Mouse (Mus musculus) CH12.LX (cell line): ENCODE results near the gene Spats2. TPM values are rescaled to one million over a fixed set of nuclear protein-coding genes. Genes with fewer than 3 reads are reported as not detected.
A peak's percentile ranks its signal among the peaks of the same experiment; 100 is the strongest.

ENCODE experiments used
- DNase-seq: peaks from one replicate; pipeline ENCODE4 v3.0.0-alpha.2; 2013; ENCODE audit errors: extremely low read depth
- H3K27ac ChIP-seq: 2 replicates; pipeline ENCODE4 v1.5.1; 2012; ENCODE audit warnings: low read depth, mild to moderate bottlenecking, control low read depth, moderate library complexity; ENCODE audit not compliant: insufficient read depth
- H3K27me3 ChIP-seq: replicated peaks from 2 replicates; pipeline ENCODE3; 2012; ENCODE audit warnings: inconsistent platforms
- H3K36me3 ChIP-seq, 2 experiments: replicated peaks in 1 of 2; 2 replicates each; pipeline versions ENCODE3 to v1.6.1; 2012; ENCODE audit warnings: inconsistent platforms in 1 of 2, low read length in 1 of 2, mild to moderate bottlenecking in 1 of 2, mixed read lengths in 1 of 2, moderate library complexity in 1 of 2; ENCODE audit not compliant: control insufficient read depth in 1 of 2, insufficient read depth in 1 of 2
- H3K4me1 ChIP-seq, 2 experiments: 2 replicates each; pipeline ENCODE4 v1.6.1; 2012; ENCODE audit warnings: inconsistent platforms in 1 of 2, moderate library complexity in 1 of 2; ENCODE audit not compliant: insufficient read depth in 2 of 2, control insufficient read depth in 1 of 2
- H3K4me2 ChIP-seq: 2 replicates; pipeline ENCODE4 v1.6.1; 2012; ENCODE audit warnings: low read depth, mild to moderate bottlenecking, control low read depth; ENCODE audit not compliant: poor library complexity, insufficient read depth, severe bottlenecking
- H3K4me3 ChIP-seq, 3 experiments: fragments of 150-350 bp in 1 of 3; sonication (generic) in 1 of 3; replicated peaks in 1 of 3; 2 replicates each; pipeline versions ENCODE3 to v1.5.1; 2011 to 2012; ENCODE audit warnings: low read depth in 2 of 3, low read length in 2 of 3, mild to moderate bottlenecking in 2 of 3, moderate library complexity in 2 of 3, control low read depth in 1 of 3, improper control_type of control experiment in 1 of 3, inconsistent platforms in 1 of 3, mixed read lengths in 1 of 3; ENCODE audit not compliant: poor library complexity in 1 of 3
- H3K79me2 ChIP-seq: replicated peaks from 2 replicates; pipeline ENCODE4 v1.6.1; 2012; ENCODE audit warnings: mild to moderate bottlenecking, moderate library complexity; ENCODE audit not compliant: control insufficient read depth, poor library complexity, insufficient read depth, severe bottlenecking; ENCODE audit errors: extremely low read depth
- H3K9ac ChIP-seq: 2 replicates; pipeline ENCODE4 v1.6.1; 2012; ENCODE audit warnings: low read depth, mild to moderate bottlenecking, control low read depth, moderate library complexity; ENCODE audit not compliant: insufficient read depth
- H3K9me3 ChIP-seq: replicated peaks from 2 replicates; pipeline ENCODE3; 2012; ENCODE audit warnings: low read length, inconsistent platforms, mixed read lengths
- BHLHE40 ChIP-seq: IDR thresholded peaks from 2 replicates; pipeline ENCODE4 v1.6.1; 2011; ENCODE audit warnings: mild to moderate bottlenecking, low read depth, low read length, improper control_type of control experiment
- CHD2 ChIP-seq: IDR thresholded peaks from 2 replicates; pipeline ENCODE4 v1.6.1; 2011; ENCODE audit warnings: low read length, improper control_type of control experiment
- E2F4 ChIP-seq: IDR thresholded peaks from 2 replicates; pipeline ENCODE4 v1.6.1; 2011; ENCODE audit warnings: low read depth, low read length, improper control_type of control experiment; ENCODE audit not compliant: insufficient replicate concordance
- ELF1 ChIP-seq: IDR thresholded peaks from 2 replicates; pipeline ENCODE4 v1.6.1; 2014; ENCODE audit warnings: low read depth, mild to moderate bottlenecking, inconsistent platforms, low read length, improper control_type of control experiment
- EP300 ChIP-seq: IDR thresholded peaks from 2 replicates; pipeline ENCODE4 v1.6.1; 2011; ENCODE audit warnings: low read length, improper control_type of control experiment
- ETS1 ChIP-seq: conservative IDR thresholded peaks from 2 replicates; pipeline ENCODE4 v1.6.1; 2012; ENCODE audit warnings: low read depth, mild to moderate bottlenecking, inconsistent platforms, low read length, improper control_type of control experiment, moderate library complexity
- GABPA ChIP-seq: IDR thresholded peaks from 2 replicates; pipeline ENCODE4 v1.6.1; 2012; ENCODE audit warnings: low read depth, low read length, improper control_type of control experiment, inconsistent platforms; ENCODE audit not compliant: insufficient replicate concordance
- HCFC1 ChIP-seq: IDR thresholded peaks from 2 replicates; pipeline ENCODE4 v1.6.1; 2012; ENCODE audit warnings: low read depth, mild to moderate bottlenecking, inconsistent platforms, low read length, improper control_type of control experiment
- IRF4 ChIP-seq: IDR thresholded peaks from 2 replicates; pipeline ENCODE4 v1.6.1; 2014; ENCODE audit warnings: low read depth, mild to moderate bottlenecking, inconsistent platforms, low read length, improper control_type of control experiment
- JUN ChIP-seq: IDR thresholded peaks from 2 replicates; pipeline ENCODE4 v1.6.1; 2011; ENCODE audit warnings: low read depth, mild to moderate bottlenecking, low read length, improper control_type of control experiment, moderate library complexity; ENCODE audit not compliant: insufficient read depth
- JUND ChIP-seq: conservative IDR thresholded peaks from 2 replicates; pipeline ENCODE4 v1.6.1; 2011; ENCODE audit warnings: low read depth, low read length, improper control_type of control experiment
- KAT2A ChIP-seq: IDR thresholded peaks from 2 replicates; pipeline ENCODE4 v1.6.1; 2012; ENCODE audit warnings: low read length, improper control_type of control experiment, inconsistent platforms; ENCODE audit not compliant: insufficient replicate concordance
- MAFK ChIP-seq: IDR thresholded peaks from 2 replicates; pipeline ENCODE4 v1.6.1; 2011; ENCODE audit warnings: low read length, improper control_type of control experiment; ENCODE audit not compliant: insufficient replicate concordance
- MAX ChIP-seq: IDR thresholded peaks from 2 replicates; pipeline ENCODE4 v1.6.1; 2011; ENCODE audit warnings: low read length, improper control_type of control experiment
- MAZ ChIP-seq: IDR thresholded peaks from 2 replicates; pipeline ENCODE4 v1.6.1; 2012; ENCODE audit warnings: low read depth, mild to moderate bottlenecking, inconsistent platforms, low read length, improper control_type of control experiment, moderate library complexity
- NRF1 ChIP-seq: IDR thresholded peaks from 2 replicates; pipeline ENCODE4 v1.6.1; 2014; ENCODE audit warnings: low read depth, mild to moderate bottlenecking, inconsistent platforms, low read length, improper control_type of control experiment, moderate library complexity
- POLR2A ChIP-seq: IDR thresholded peaks from 2 replicates; pipeline ENCODE4 v1.6.1; 2011; ENCODE audit warnings: low read depth, mild to moderate bottlenecking, improper control_type of control experiment, low read length
- POLR2AphosphoS2 ChIP-seq: IDR thresholded peaks from 2 replicates; pipeline ENCODE4 v1.6.1; 2011; ENCODE audit warnings: low read depth, low read length, improper control_type of control experiment
- RAD21 ChIP-seq: IDR thresholded peaks from 2 replicates; pipeline ENCODE4 v1.6.1; 2011; ENCODE audit warnings: low read depth, mild to moderate bottlenecking, low read length, improper control_type of control experiment, moderate library complexity
- RCOR1 ChIP-seq: conservative IDR thresholded peaks from 2 replicates; pipeline ENCODE4 v1.6.1; 2012; ENCODE audit warnings: low read depth, mild to moderate bottlenecking, inconsistent platforms, low read length, improper control_type of control experiment
- SMC3 ChIP-seq: IDR thresholded peaks from 2 replicates; pipeline ENCODE4 v1.6.1; 2011; ENCODE audit warnings: low read depth, low read length, improper control_type of control experiment
- TBP ChIP-seq: conservative IDR thresholded peaks from 2 replicates; pipeline ENCODE4 v1.6.1; 2011; ENCODE audit warnings: low read depth, low read length, improper control_type of control experiment
- TCF12 ChIP-seq: IDR thresholded peaks from 2 replicates; pipeline ENCODE4 v1.6.1; 2014; ENCODE audit warnings: low read depth, mild to moderate bottlenecking, inconsistent platforms, low read length, improper control_type of control experiment
- UBTF ChIP-seq: IDR thresholded peaks from 2 replicates; pipeline ENCODE4 v1.6.1; 2012; ENCODE audit warnings: low read depth, mild to moderate bottlenecking, inconsistent platforms, low read length, improper control_type of control experiment, moderate library complexity
- USF1 ChIP-seq: IDR thresholded peaks from 2 replicates; pipeline ENCODE4 v1.6.1; 2014; ENCODE audit warnings: low read depth, mild to moderate bottlenecking, inconsistent platforms, low read length, improper control_type of control experiment
- USF2 ChIP-seq: conservative IDR thresholded peaks from 2 replicates; pipeline ENCODE4 v1.6.1; 2011; ENCODE audit warnings: low read depth, low read length, improper control_type of control experiment
- ZC3H11A ChIP-seq: IDR thresholded peaks from 2 replicates; pipeline ENCODE4 v1.6.1; 2012; ENCODE audit warnings: low read depth, mild to moderate bottlenecking, inconsistent platforms, low read length, improper control_type of control experiment
- ZKSCAN1 ChIP-seq: IDR thresholded peaks from 2 replicates; pipeline ENCODE4 v1.6.1; 2012; ENCODE audit warnings: low read depth, inconsistent platforms, low read length, improper control_type of control experiment, borderline replicate concordance
- ZMIZ1 ChIP-seq: IDR thresholded peaks from 2 replicates; pipeline ENCODE4 v1.6.1; 2012; ENCODE audit warnings: low read depth, mild to moderate bottlenecking, inconsistent platforms, low read length, improper control_type of control experiment
- dilution Hi-C: fragments of 300-500 bp; cut with MboI; formaldehyde crosslinking; loops from 2 replicates; pipeline ENCODE4 v1.14.3; 2020; ENCODE audit warnings: low sequenced_read_pairs; ENCODE audit not compliant: extremely low pct_unique_long_range_greater_than_20kb, extremely low pct_ligation_motif_present
- in situ Hi-C: fragments of 300-500 bp; cut with MboI; formaldehyde crosslinking; loops from 3 replicates; pipeline ENCODE4 v1.14.3; 2019; ENCODE audit warnings: low sequenced_read_pairs, low pct_ligation_motif_present, low pct_unique_long_range_greater_than_20kb, mixed read lengths
- polyA plus RNA-seq: library from polyadenylated mRNA; unstranded; fragments of >175 nt; gene quantifications from 2 replicates; pipeline ENCODE4 v1.2.1, GENCODE M21; 2012; ENCODE audit warnings: low read depth; ENCODE audit not compliant: insufficient read length
- total RNA-seq, 2 experiments: library from RNA; depleted of rRNA; stranded (reverse); fragments of 300-350 nt in 1 of 2; fragments of >200 nt in 1 of 2; gene quantifications; 2 replicates each; pipeline ENCODE4 v1.2.3; 2012 to 2014

Spats2 gene
- total and polyA plus RNA-seq, 3 experiments: 26.5 to 81.0 (median 68.3) TPM

DNA sequence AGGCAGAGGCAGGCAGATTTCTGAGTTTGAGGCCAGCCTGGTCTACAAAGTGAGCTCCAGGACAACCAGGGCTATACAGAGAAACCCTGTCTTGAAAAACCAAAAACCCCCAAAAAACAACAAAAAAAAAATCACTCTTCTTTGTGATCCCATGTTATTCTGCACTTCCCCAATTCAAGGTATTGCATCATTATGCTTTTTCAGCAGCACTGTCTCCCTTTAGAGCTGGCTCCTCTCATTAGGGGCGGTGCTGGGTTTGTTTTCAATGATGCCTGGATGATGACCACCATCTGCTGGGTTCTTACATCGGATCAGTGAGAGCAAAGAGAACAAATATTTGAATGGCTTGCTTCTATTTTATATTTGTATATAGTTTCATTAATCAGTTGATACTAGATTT, 3.1 kb upstream of the Spats2 start:
- dilution Hi-C loops (no loop called here), in situ Hi-C loops (no loop called here)
- Histone ChIP-seq H3K9ac (no peak overlapping the region), H3K4me3 (no peak overlapping the region), H3K4me2 (no peak overlapping the region), H3K9me3 (no peaks in the 10 kb centered on the region), H3K4me1 (peaks cover 8 to 38% of the 10 kb centered on the region in 2 experiments), H3K27ac (no peak overlapping the region), H3K36me3 (no peaks in the 10 kb centered on the region), H3K79me2 (peaks cover 6% of the 10 kb centered on the region), H3K27me3 (no peaks in the 10 kb centered on the region)
- TF ChIP-seq UBTF: no peak
- TF ChIP-seq IRF4: no peak
- TF ChIP-seq ZMIZ1: no peak
- no peak for TF ChIP-seq HCFC1
- TF ChIP-seq MAX: no peak
- TF ChIP-seq ZKSCAN1: no peak
- TF ChIP-seq ETS1: no peak
- TF ChIP-seq TCF12: no peak
- no peak for TF ChIP-seq EP300
- peak; percentile 42 for DNase-seq

DNA sequence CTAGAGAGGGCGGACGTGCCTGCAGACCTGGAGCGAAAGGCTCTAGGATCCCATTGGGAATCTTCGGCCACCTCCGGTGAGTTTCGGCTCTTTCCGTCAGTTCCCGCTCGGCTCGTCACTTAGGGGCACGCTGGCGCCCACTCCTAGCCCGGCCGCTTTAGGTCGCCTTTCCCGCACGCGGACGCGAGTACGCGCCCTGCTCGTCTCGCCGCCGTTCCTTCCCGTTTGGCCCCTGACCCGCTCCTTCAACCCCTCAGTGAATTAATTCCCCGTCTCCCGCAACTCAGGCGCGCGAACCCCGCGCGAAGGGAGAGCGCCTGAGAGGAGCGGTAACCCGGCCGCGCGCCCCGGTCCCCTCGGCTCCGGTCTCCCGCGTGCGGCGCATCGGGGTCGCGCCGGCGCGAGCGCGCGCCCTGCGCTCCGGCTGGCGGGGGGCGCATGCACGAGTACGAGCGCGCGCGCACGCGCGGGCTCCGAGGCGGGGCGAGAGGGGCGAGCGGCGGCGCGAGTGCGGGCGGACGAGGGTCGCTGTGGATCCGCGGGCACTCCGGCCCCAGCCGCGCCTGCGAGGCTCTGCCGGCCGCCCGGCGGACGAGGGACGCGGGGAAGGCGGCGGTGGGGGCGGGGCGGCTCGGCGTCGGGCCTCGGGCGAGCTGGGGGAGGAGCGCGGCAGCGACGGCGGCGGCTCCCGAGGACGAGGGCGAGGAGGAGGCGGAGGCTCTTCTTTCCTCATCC, 532 bp downstream of the Spats2 start:
- dilution Hi-C loops (no loop called here), in situ Hi-C loops (no loop called here)
- Histone ChIP-seq H3K79me2 (peaks cover 20% of the 10 kb centered on the region), H3K4me3 (peak overlapping the region; percentile 77 to 91 (median 85)), H3K4me1 (peaks cover 2 to 64% of the 10 kb centered on the region in 2 experiments), H3K27me3 (no peaks in the 10 kb centered on the region), H3K4me2 (peak overlapping the region; percentile 90), H3K36me3 (peaks cover 0 to 22% of the 10 kb centered on the region in 2 experiments), H3K27ac (peak overlapping the region; percentile 7; the same call in 1 of the 2 replicates), H3K9me3 (no peaks in the 10 kb centered on the region), H3K9ac (peak overlapping the region; percentile 88)
- peak; percentile 69 for DNase-seq
- TF ChIP-seq ZKSCAN1 (no peak), ETS1 (no peak), MAZ (0 out of 2 replicates have a peak, but pooled peaks have one; percentile 4), HCFC1 (no peak), USF2 (no peak), NRF1 (peak; percentile 81), JUN (no peak), USF1 (no peak), EP300 (no peak), E2F4 (no peak), POLR2AphosphoS2 (no peak; the same call in 1 of the 2 replicates), ELF1 (no peak), RAD21 (no peak), SMC3 (no peak), JUND (no peak), MAX (no peak), ZMIZ1 (no peak), RCOR1 (no peak), POLR2A (peak; percentile 72), ZC3H11A (no peak), CHD2 (peak; percentile 48; the same call in 1 of the 2 replicates), GABPA (no peak), TBP (no peak), BHLHE40 (peak; percentile 23; the same call in 1 of the 2 replicates), TCF12 (0 out of 2 replicates have a peak, but pooled peaks have one; percentile 26), MAFK (no peak), IRF4 (peak; percentile 20; the same call in 1 of the 2 replicates), KAT2A (no peak)
